Comparison of ENCODE assay signal across 9 mouse cellular contexts in the genomic region with DNA sequence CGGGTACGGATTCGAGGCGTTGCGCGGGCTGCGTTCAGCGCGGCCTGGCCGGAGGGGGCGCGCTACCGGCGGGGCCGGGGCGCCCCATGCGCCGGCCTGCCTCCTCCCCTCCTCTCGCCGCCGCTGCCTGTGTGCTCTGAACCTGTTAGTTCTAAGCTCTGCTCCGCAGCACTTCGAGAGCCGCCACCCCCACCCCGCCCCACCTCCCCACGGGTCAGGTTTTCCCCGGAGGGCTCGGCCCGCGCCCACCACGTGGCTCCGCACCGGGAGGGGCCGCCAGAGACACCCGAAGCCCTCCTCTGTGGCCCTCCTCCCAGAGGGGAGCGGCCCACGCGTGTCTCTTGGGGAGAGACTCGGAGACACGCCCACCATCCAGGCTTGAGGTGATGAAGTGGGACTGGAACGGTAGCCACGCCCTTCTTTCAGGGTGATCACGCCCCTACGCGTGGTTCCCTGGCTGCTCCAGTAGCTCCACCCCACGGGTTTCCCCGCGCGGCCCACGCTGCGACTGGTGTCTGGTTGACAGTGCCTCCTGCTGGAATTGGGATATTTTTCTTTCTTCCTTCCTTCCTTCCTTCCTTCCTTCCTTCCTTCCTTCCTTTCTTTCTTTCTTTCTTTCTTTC. TPM values are rescaled to one million over a fixed set of nuclear protein-coding genes. Genes with fewer than 3 reads are reported as not detected.
DNase-seq lines count a peak whose midpoint lies in the region; ATAC-seq and TF ChIP-seq lines count a peak whose summit lies in the region.
"Had no signal": no experiment of that assay in that cellular context is flagged by ENCODE, and none has a peak within 500 bp of the region (broad histone marks: within the 10 kb centered on the region; RNA-seq: fewer than 3 reads in every experiment).

A gene (minus strand): TSS at position 332 of the 623 bp plus-strand sequence.

- TF ChIP-seq POLR2A in bone marrow, adult 2 months (IDR thresholded peaks at IDR 0.05; ENCODE audit: borderline replicate concordance, control insufficient read depth, low read depth, low read length), result no peak
- no peak for TF ChIP-seq POLR2A in small intestine, adult 2 months (IDR thresholded peaks at IDR 0.05; ENCODE audit: low read depth, low read length)

- no peaks in the 10 kb centered on the region for H3K9me3 ChIP-seq in forebrain, embryonic 14.5 days (replicated peaks; ENCODE audit: control insufficient read depth, low read length)
- H3K9me3 ChIP-seq in intestine, embryonic 16.5 days (ENCODE audit: control insufficient read depth, low read length), result no peaks in the 10 kb centered on the region

- TF ChIP-seq CTCF in bone marrow, adult 2 months (IDR thresholded peaks at IDR 0.05; ENCODE audit: control insufficient read depth, insufficient read depth, low read length), result peak; percentile 8; the same call in 1 of the 2 replicates
- TF ChIP-seq CTCF in small intestine, adult 2 months (IDR thresholded peaks at IDR 0.05; ENCODE audit: extremely low read depth, insufficient read length, insufficient replicate concordance, low read depth, low read length), result no peak

- no peak within 1 kb of the TSS for H3K27ac ChIP-seq in bone marrow, adult 2 months (ENCODE audit: control insufficient read depth, insufficient read depth, low read depth, low read length, poor library complexity)
- peak within 1 kb of the TSS; percentile 39; the same call in 1 of the 2 replicates for H3K27ac ChIP-seq in forebrain, embryonic 14.5 days (ENCODE audit: low read depth, low read length)
- H3K27ac ChIP-seq in intestine, embryonic 16.5 days (ENCODE audit: low read length), result no peak within 1 kb of the TSS
- no peak within 1 kb of the TSS for H3K27ac ChIP-seq in small intestine, adult 2 months (ENCODE audit: insufficient read depth, low read depth, low read length)

- peak within 1 kb of the TSS; percentile 77 for H3K4me2 ChIP-seq in forebrain, embryonic 14.5 days (ENCODE audit: low read length)
- H3K4me2 ChIP-seq in intestine, embryonic 16.5 days (ENCODE audit: low read depth, low read length), result peak within 1 kb of the TSS; percentile 60

- peaks cover 10% of the 10 kb centered on the region; the same call in 1 of the 2 replicates for H3K27me3 ChIP-seq in forebrain, embryonic 14.5 days (replicated peaks; ENCODE audit: control insufficient read depth, insufficient read depth, low read length)
- peaks cover 30% of the 10 kb centered on the region for H3K27me3 ChIP-seq in intestine, embryonic 16.5 days (replicated peaks; ENCODE audit: control insufficient read depth, insufficient read depth, low read length)
- H3K27me3 ChIP-seq in small intestine, adult 2 months (ENCODE audit: control insufficient read depth, insufficient read depth, low read length), result peaks cover 9% of the 10 kb centered on the region

- H3K9ac ChIP-seq in forebrain, embryonic 14.5 days (ENCODE audit: low read length), result peak within 1 kb of the TSS; percentile 73
- H3K9ac ChIP-seq in intestine, embryonic 16.5 days (ENCODE audit: low read depth, low read length), result no peak within 1 kb of the TSS

- intact Hi-C loops in left cerebral cortex, postnatal 36 days (cut with DNase I), result loop anchor here (2.0 to 5.0 kb wide), 3 partner anchors 45 to 198 kb away; a partner anchor contains a TSS

- peak; percentile 66 for ATAC-seq in forebrain, embryonic 14.5 days
- no peak for ATAC-seq in intestine, embryonic 16.5 days
- peak; percentile 40; the same call in 1 of the 2 replicates for ATAC-seq in megakaryocyte-erythroid progenitor cell, adult 5-6 weeks (replicated peaks; ENCODE audit: low FRiP score, low TSS enrichment, poor library complexity, severe bottlenecking)

- peaks cover 1% of the 10 kb centered on the region; the same call in 1 of the 2 replicates for H3K4me1 ChIP-seq in bone marrow, adult 2 months (ENCODE audit: control insufficient read depth, insufficient read depth, low read length)
- peaks cover 6% of the 10 kb centered on the region; the same call in 1 of the 2 replicates for H3K4me1 ChIP-seq in forebrain, embryonic 14.5 days (ENCODE audit: control insufficient read depth, insufficient read depth, low read length)
- peaks cover 10% of the 10 kb centered on the region for H3K4me1 ChIP-seq in intestine, embryonic 16.5 days (ENCODE audit: control insufficient read depth, insufficient read depth, low read length)
- peaks cover 13% of the 10 kb centered on the region for H3K4me1 ChIP-seq in small intestine, adult 2 months (ENCODE audit: control insufficient read depth, insufficient read depth, insufficient read length, low read length)

- under 1% methylated on average over 51 of the region's 51 CpGs for WGBS in bone marrow, adult 2 months
- WGBS in forebrain, embryonic 14.5 days, result under 1% methylated on average over 43 of the region's 51 CpGs
- 1% methylated on average over 50 of the region's 51 CpGs for WGBS in intestine, embryonic 16.5 days
- 1% methylated on average over 50 of the region's 51 CpGs for WGBS in small intestine, adult 2 months

- H3K36me3 ChIP-seq in forebrain, embryonic 14.5 days (ENCODE audit: control insufficient read depth, insufficient read depth, low read length), result 0 out of 2 replicates have a peak, but pooled peaks cover 4% of the 10 kb centered on the region
- no peaks in the 10 kb centered on the region for H3K36me3 ChIP-seq in intestine, embryonic 16.5 days (ENCODE audit: control insufficient read depth, insufficient read depth, low read length)
- no peaks in the 10 kb centered on the region for H3K36me3 ChIP-seq in small intestine, adult 2 months (ENCODE audit: control insufficient read depth, insufficient read depth, low read length)

- DNase-seq in ES-CJ7 (ENCODE audit: low read depth, low spot score), result peak; percentile 90
- peak; percentile 84 for DNase-seq in forebrain, embryonic 14.5 days (ENCODE audit: low spot score)
- peak; percentile 89 to 91 for DNase-seq in left cerebral cortex, postnatal 36 days (ENCODE audit: low spot score in 2 of 2)
- no peak for DNase-seq in urinary bladder, adult 18-20 months (ENCODE audit: low spot score in 2 of 2)

- H3K4me3 ChIP-seq in bone marrow, adult 2 months (replicated peaks; ENCODE audit: control insufficient read depth, low read depth, low read length), result no peak within 1 kb of the TSS
- H3K4me3 ChIP-seq in forebrain, embryonic 14.5 days (ENCODE audit: low read depth, low read length), result peak within 1 kb of the TSS; percentile 43
- H3K4me3 ChIP-seq in intestine, embryonic 16.5 days (ENCODE audit: low read length), result peak within 1 kb of the TSS; percentile 43
- H3K4me3 ChIP-seq in small intestine, adult 2 months (ENCODE audit: low read depth, low read length), result peak within 1 kb of the TSS; percentile 29

RNA-seq across cellular contexts. Expression of the gene that starts here (rescaled TPM):
- not detected in 2 replicates for polyA plus RNA-seq in bone marrow, adult 2 months (2011; ENCODE audit: insufficient read depth, insufficient read length, low replicate concordance, missing spikeins)
- 3.5 and 4.4 TPM in 2 replicates for polyA plus RNA-seq in forebrain, embryonic 14.5 days (2014; fragmentation: Nextera tagmentation; extraction: Ambion mirVana)
- polyA plus RNA-seq in intestine, embryonic 16.5 days (2015; fragmentation: Nextera tagmentation; extraction: Ambion mirVana), result 0.12 and 0.15 TPM in 2 replicates
- 10 to 100 TPM; 12.6 to 19.1 TPM for total RNA-seq in left cerebral cortex, postnatal 36 days (2021)
- total RNA-seq in megakaryocyte-erythroid progenitor cell, adult 5-6 weeks (2014; fragmentation: Nextera tagmentation), result 0.57 TPM in 1 of 2 replicates, not detected in the other
- total RNA-seq in megakaryocyte-erythroid progenitor cell, adult 5-6 weeks (2017), result not detected in 2 replicates
- polyA plus RNA-seq in small intestine, adult 2 months (2012; rRNA removed), result 0.04 TPM in 1 of 2 replicates, not detected in the other
- total RNA-seq: hematopoietic stem cell, adult 5-6 weeks had no signal

Comparison
In these comparisons a context has a peak if more than half of its experiments do, and no peak if none do; other contexts are left out.
1. RNA of the gene that starts here (total RNA-seq): 12.6 to 19.1 TPM in left cerebral cortex, postnatal 36 days; 0.57 TPM in megakaryocyte-erythroid progenitor cell, adult 5-6 weeks; every median in the first group is over 4 times any median in the second.
2. Peak in ATAC-seq in megakaryocyte-erythroid progenitor cell, adult 5-6 weeks; RNA of the gene not detected or under 1 TPM.
3. DNase-seq: peak in ES-CJ7 (single experiment), forebrain, embryonic 14.5 days (single experiment) and left cerebral cortex, postnatal 36 days (2 of 2); none in urinary bladder, adult 18-20 months (0 of 2).